Mouse (Mus musculus) liver, adult 2 months (tissue): ENCODE data around the gene Gpr55.

Source experiments
- CTCF ChIP-seq: fragments of 200-500 bp; IDR thresholded peaks from 2 replicates; pipeline ENCODE4 v1.5.1; 2011; ENCODE audit warnings: low read depth, low read length, control low read depth
- POLR2A ChIP-seq: fragments of 200-500 bp; IDR thresholded peaks from 2 replicates; pipeline ENCODE4 v1.6.1; 2011; ENCODE audit warnings: low read length, control low read depth; ENCODE audit not compliant: insufficient read depth; ENCODE audit errors: extremely low read depth

GRCm38 (mm10) chr1:85960873-85961272 is at the start of gene Gpr55:
- TF ChIP-seq CTCF = no peak
- no peak for TF ChIP-seq POLR2A
